Mouse (Mus musculus): ENCODE results near the gene Lrrn4cl.
"Not testable (repeated sequence)": the region's sequence is repeated elsewhere in the genome, so short reads cannot be mapped to it uniquely, and the experiment has no call there.

Lrrn4cl gene

GRCm38 (mm10) chr19:8838041-8838730 is 12.4 kb upstream of the Lrrn4cl start:
- DNase-seq (ENCODE audit: low read depth, low spot score): peak; percentile 34

- DNase-seq (ENCODE audit: low read depth, low spot score): no peak
Measured at GRCm38 (mm10) chr19:8839103-8839907, 11.3 kb upstream of the Lrrn4cl start, which contains the start of gene Gng3. TSS of gene Gng3 (minus strand) at chr19:8839194.

GRCm38 (mm10) chr19:8839908-8840791 is 10.4 kb upstream of the Lrrn4cl start:
- peak; percentile 67 for DNase-seq (ENCODE audit: low read depth, low spot score)

- no peak for DNase-seq (ENCODE audit: low read depth, low spot score)
Measured at GRCm38 (mm10) chr19:8841012-8841411, 9.6 kb upstream of the Lrrn4cl start.

GRCm38 (mm10) chr19:8842961-8843360 is 7.6 kb upstream of the Lrrn4cl start:
- DNase-seq (ENCODE audit: low read depth, low spot score): no peak

- peak; percentile 88 for DNase-seq (ENCODE audit: low read depth, low spot score)
Measured at GRCm38 (mm10) chr19:8844371-8845129, 6.0 kb upstream of the Lrrn4cl start.

GRCm38 (mm10) chr19:8848356-8848755 is 2.2 kb upstream of the Lrrn4cl start:
- no peak for DNase-seq (ENCODE audit: low read depth, low spot score)

- DNase-seq (ENCODE audit: low read depth, low spot score): no peak
Measured at GRCm38 (mm10) chr19:8851639-8852038, 1.1 kb downstream of the Lrrn4cl start.

GRCm38 (mm10) chr19:8852236-8852928 is 1.8 kb downstream of the Lrrn4cl start:
- no peak for DNase-seq (ENCODE audit: low read depth, low spot score)

GRCm38 (mm10) chr19:8853117-8853516 is 2.5 kb downstream of the Lrrn4cl start:
- DNase-seq (ENCODE audit: low read depth, low spot score): no peak

GRCm38 (mm10) chr19:8857689-8858088 is 7.1 kb downstream of the Lrrn4cl start:
- peak; percentile 70 for DNase-seq (ENCODE audit: low read depth, low spot score)

- DNase-seq (ENCODE audit: low read depth, low spot score): peak; percentile 73
Measured at GRCm38 (mm10) chr19:8859018-8859417, 8.4 kb downstream of the Lrrn4cl start.

GRCm38 (mm10) chr19:8864265-8864664 is 13.7 kb downstream of the Lrrn4cl start:
- DNase-seq (ENCODE audit: low read depth, low spot score): no peak

GRCm38 (mm10) chr19:8870381-8870780 is 19.8 kb downstream of the Lrrn4cl start:
- DNase-seq (ENCODE audit: low read depth, low spot score): not testable (repeated sequence)

- no peak for DNase-seq (ENCODE audit: low read depth, low spot score)
Measured at GRCm38 (mm10) chr19:8870838-8871237, 20.3 kb downstream of the Lrrn4cl start.

GRCm38 (mm10) chr19:8871267-8872186 is 21.0 kb downstream of the Lrrn4cl start, which contains the start of gene Ubxn1:
TSS of gene Ubxn1 (plus strand) at chr19:8871496.
- DNase-seq (ENCODE audit: low read depth, low spot score): peak; percentile 95

- no peak for DNase-seq (ENCODE audit: low read depth, low spot score)
Measured at GRCm38 (mm10) chr19:8872266-8872840, 21.8 kb downstream of the Lrrn4cl start.

GRCm38 (mm10) chr19:8875031-8875430 is 24.5 kb downstream of the Lrrn4cl start:
- no peak for DNase-seq (ENCODE audit: low read depth, low spot score)

All from CD4-positive, CD25-positive, alpha-beta regulatory T cell, adult 2 months (primary cell).